In the genomic region with DNA sequence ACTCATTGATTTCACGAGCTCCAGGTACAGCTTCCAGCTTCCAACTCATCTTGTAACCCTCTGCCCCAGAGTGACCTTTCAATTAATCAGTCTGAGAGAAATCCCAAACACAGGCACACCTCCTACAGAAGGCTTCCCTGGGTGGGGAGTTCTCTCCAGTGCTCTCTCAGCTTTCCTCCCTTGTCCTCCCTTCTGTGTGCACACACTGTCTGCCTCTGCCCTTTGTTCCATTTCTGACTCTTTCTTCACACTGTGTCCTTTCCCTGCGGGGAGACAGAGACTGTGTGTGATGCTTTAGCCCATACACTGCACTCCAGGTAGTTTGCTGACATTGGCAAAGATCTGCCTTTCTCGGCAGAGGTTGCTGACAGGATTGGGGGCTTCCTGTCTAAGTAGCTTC, we compare ENCODE assay signal across 20 mouse cellular contexts. TPM values are rescaled to one million over a fixed set of nuclear protein-coding genes. Genes with fewer than 3 reads are reported as not detected.
"Had no signal": no experiment of that assay in that cellular context is flagged by ENCODE, and none has a peak within 500 bp of the region (broad histone marks: within the 10 kb centered on the region; RNA-seq: fewer than 3 reads in every experiment).

No protein-coding gene starts in this region.

- H3K9me3 ChIP-seq: kidney, embryonic 15.5 days; limb, embryonic 12.5 days; limb, embryonic 15.5 days; liver, embryonic 15.5 days; midbrain, embryonic 15.5 days; neural tube, embryonic 12.5 days; neural tube, embryonic 15.5 days had no signal

- H3K4me2 ChIP-seq: kidney, embryonic 15.5 days; limb, embryonic 12.5 days; limb, embryonic 15.5 days; liver, embryonic 15.5 days; lung, embryonic 14.5 days; midbrain, embryonic 12.5 days; midbrain, embryonic 15.5 days; neural tube, embryonic 12.5 days; neural tube, embryonic 15.5 days had no signal

- ATAC-seq: lung, postnatal 0 days; midbrain, embryonic 15.5 days had no signal

- DNase-seq: kidney, adult 8-10 months; kidney, postnatal 10 days; kidney, postnatal 36 days; layer of hippocampus, postnatal 36 days; lung, embryonic 14.5 days; right cerebral cortex, adult 18-20 months; right cerebral cortex, postnatal 14 days; right cerebral cortex, postnatal 4 days; thymus, postnatal 36 days had no signal

- H3K4me1 ChIP-seq: limb, embryonic 15.5 days; liver, embryonic 15.5 days; midbrain, embryonic 12.5 days; midbrain, embryonic 15.5 days; neural tube, embryonic 12.5 days; neural tube, embryonic 15.5 days had no signal

- H3K36me3 ChIP-seq: kidney, embryonic 15.5 days; limb, embryonic 12.5 days; limb, embryonic 15.5 days; liver, embryonic 15.5 days; midbrain, embryonic 12.5 days; midbrain, embryonic 15.5 days; neural tube, embryonic 12.5 days; neural tube, embryonic 15.5 days had no signal

- H3K27ac ChIP-seq: kidney, embryonic 15.5 days; left cerebral cortex, adult 2 months; limb, embryonic 12.5 days; limb, embryonic 15.5 days; liver, embryonic 15.5 days; macrophage; midbrain, embryonic 12.5 days; midbrain, embryonic 15.5 days; neural tube, embryonic 12.5 days; neural tube, embryonic 15.5 days had no signal

- H3K27me3 ChIP-seq: kidney, embryonic 15.5 days; limb, embryonic 12.5 days; limb, embryonic 15.5 days; liver, embryonic 15.5 days; midbrain, embryonic 12.5 days; midbrain, embryonic 15.5 days; neural tube, embryonic 12.5 days; neural tube, embryonic 15.5 days had no signal

- H3K9ac ChIP-seq: kidney, embryonic 15.5 days; limb, embryonic 12.5 days; limb, embryonic 15.5 days; liver, embryonic 15.5 days; lung, embryonic 14.5 days; midbrain, embryonic 12.5 days; midbrain, embryonic 15.5 days; neural tube, embryonic 12.5 days; neural tube, embryonic 15.5 days had no signal

- H3K4me3 ChIP-seq: kidney, embryonic 15.5 days; left cerebral cortex, adult 2 months; limb, embryonic 12.5 days; limb, embryonic 15.5 days; liver, embryonic 15.5 days; midbrain, embryonic 12.5 days; midbrain, embryonic 15.5 days; neural tube, embryonic 12.5 days; neural tube, embryonic 15.5 days had no signal

RNA-seq across cellular contexts. Expression of a gene that starts 33.6 kb away (rescaled TPM):
- polyA plus RNA-seq: macrophage had no signal
